Mouse (Mus musculus) mouse embryonic stem cell (cell line): ENCODE data around the gene Mnat1.
"Not testable (repeated sequence)": the region's sequence is repeated elsewhere in the genome, so short reads cannot be mapped to it uniquely, and the experiment has no call there.

Experiments
- in situ Hi-C, 2 experiments: fragments of 300-500 bp; cut with MboI; formaldehyde crosslinking; loops; 1 replicate in 1 of 2; 3 replicates in 1 of 2; pipeline ENCODE4 v1.14.3; 2019 to 2020; ENCODE audit warnings: low sequenced_read_pairs in 2 of 2, low pct_unique_long_range_greater_than_20kb in 1 of 2, mixed read lengths in 1 of 2; ENCODE audit not compliant: unreplicated experiment in 1 of 2

The Mnat1 gene

DNA sequence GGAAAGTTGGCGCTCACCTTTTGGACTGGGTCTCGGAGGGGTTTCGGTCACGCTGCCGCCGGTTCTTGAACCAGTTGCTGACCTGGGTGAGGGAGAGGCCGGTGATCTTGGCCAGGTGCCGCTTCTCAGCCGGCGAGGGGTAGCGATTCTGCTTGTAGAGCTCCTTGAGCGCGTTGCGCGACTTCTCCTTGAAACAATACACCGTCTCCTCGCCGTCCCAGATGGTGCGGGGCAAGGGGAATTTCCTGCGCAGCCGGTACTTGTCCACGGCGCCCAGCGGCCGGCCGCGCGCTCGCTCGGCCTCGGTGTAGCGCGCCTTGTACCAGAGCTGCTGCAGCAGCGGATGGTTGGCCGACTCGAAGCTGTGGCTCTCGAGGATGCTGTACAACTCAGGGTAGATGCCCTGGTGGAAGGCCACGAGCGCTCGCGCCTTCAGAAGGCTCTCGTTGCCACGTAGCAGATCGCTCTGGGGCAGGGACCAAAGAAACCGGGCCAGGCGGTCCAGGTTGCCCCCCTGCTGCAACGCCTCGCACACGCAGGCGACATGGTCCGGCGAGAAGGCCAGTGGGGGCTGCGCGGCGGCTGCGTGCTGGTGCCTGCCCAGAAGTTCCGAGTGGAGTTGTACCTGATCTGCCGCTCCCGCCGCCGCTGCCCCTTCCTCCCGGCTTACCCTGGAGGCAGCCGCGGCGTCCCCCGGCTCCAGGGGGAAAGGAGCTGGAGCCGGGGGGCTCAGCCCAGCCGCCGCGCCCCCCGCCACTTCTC lies 11.0 kb upstream of the Mnat1 start:
- in situ Hi-C loops, result loop anchor here in 1 of 2 experiments (10.0 kb wide), 1 partner anchor 48 kb away; no protein-coding TSS in a partner anchor

DNA sequence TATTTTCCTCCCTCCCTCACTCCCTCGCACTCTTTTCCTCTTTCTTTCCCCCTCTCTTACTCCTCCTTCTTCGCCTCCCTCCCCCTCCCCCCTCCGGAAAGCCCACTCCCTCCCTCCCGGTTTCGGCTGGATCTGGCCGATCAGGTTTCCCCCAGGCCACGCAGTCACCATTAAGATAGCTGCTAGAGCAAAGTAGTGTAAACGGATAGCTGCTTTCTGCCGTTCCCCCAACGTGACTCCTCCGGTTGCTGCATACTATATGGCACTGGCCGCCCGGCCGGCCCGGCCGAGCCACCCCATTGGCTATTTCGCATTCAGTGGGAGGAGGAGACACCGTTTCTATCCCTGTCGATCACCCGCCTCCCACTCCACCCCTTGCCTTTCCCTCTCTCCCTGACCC lies 10.3 kb upstream of the Mnat1 start, which contains the start of gene Six4:
TSS of gene Six4 (minus strand) at position 261 of the 400 bp plus-strand sequence.
- in situ Hi-C loops, result loop anchor here in 1 of 2 experiments (10.0 kb wide), 1 partner anchor 48 kb away; no protein-coding TSS in a partner anchor

DNA sequence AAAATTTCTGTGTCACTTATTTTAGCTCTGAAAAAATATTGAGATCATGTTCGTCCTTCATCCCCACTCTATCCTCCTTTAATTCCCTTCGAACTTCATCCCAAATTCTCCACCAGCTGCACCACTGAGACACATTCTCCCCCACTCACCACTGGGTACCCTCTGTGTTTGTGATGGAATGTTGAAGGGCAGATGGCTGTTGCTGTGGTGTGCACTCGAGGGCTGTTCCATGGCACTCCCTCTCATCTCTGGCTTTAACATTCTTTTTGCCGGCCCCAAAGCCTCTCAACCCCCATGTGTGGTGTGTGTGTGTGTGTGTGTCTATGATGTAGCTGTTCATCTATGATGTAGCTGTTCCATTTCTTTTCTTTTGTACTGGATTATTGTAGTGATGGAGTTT lies 1.7 kb downstream of the Mnat1 start:
- in situ Hi-C loops, result no loop called here

DNA sequence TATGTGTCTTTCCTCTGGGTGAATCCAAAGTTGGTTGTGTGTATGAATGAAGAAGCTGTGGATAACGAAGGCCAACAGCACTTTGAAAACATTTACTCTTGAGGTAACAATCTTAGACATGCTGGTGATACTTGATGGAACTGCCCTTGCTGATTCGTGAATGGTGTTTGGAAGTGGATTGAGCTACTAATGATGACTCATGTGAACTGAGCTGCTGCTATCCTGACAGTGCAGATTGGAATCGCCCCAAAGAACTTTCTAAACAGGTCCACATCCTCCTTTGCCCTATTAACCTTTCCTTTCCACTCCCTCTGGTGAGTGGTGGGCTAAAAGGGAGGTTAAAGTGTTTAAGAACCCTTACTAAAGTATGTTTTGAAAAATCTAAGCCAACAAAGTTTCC lies 17.2 kb downstream of the Mnat1 start:
- in situ Hi-C loops, result no loop called here

DNA sequence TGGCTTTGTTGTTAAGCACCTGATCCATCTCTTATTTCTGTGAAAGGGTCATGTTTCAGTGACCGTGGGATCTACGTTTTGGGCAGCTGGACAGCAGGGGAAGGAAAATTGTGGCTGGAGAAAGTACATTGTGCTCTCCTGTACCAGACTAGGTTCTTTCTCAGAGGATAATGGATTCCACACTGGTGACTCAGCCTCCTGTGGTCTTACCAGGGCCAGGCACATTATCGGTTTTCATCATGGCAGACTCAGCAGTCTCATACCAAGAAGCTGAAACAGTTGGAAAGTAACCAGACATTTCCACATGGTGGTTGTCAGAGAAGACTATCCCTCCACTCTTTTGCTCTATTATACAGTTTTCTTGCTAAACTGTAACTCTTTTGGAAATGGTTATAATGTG lies 23.7 kb downstream of the Mnat1 start:
- in situ Hi-C loops, result no loop called here

DNA sequence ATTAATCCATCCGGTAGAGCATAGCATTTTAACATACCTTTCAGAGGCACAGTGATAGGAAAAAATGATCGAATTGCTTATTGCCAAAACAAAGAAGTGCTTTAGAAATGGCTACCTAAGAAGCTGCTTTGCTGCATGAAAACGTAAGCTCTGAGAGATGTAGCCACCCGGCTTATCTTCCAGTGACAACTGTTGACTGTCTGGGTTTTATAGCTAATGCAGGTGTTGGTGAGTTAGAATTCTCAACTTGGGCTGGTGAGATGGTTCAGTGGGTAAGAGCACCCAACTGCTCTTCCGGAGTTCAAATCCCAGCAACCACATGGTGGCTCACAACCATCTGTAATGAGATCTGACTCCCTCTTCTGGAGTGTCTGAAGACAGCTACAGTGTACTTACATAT lies 27.5 kb downstream of the Mnat1 start:
- in situ Hi-C loops, result not testable (repeated sequence)

DNA sequence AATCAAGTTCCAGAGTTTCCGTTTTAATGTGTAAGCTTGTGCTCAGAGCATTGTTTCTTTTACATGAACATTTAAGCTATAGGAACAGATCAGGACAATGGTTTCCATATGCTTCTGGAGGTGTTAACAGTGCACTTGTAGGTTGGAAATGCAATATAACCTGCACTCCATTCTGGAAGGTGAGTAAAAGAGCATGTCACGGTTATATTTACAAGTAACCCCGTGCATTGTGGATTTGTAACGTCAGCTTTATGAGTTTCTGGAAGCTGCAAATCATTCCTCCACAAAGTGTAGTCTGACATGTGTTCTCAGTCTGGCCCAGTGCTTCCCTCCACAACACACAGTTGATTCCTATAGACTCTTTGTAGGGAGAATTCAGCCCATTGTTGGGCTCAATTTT lies 30.6 kb downstream of the Mnat1 start:
- in situ Hi-C loops, result no loop called here

DNA sequence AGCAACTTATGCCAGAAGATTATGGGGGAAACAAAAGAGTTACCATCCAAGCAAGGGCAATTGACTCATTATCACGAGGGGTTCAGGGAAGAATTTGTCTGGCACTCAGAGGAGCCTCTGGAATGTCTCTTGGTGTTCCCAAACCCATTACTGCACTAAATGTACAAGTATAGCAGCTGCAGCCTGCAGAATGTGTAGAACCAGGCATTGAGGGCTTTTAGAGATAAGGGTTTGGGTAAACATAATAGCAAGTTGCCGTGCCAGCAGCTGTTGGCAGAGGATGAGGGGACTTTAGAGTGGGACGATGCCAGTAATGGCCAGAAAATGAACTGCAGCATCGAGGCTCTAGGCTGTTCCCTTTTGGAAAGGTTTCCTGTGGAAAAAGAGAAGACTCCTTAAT lies 36.8 kb downstream of the Mnat1 start:
- in situ Hi-C loops, result no loop called here

DNA sequence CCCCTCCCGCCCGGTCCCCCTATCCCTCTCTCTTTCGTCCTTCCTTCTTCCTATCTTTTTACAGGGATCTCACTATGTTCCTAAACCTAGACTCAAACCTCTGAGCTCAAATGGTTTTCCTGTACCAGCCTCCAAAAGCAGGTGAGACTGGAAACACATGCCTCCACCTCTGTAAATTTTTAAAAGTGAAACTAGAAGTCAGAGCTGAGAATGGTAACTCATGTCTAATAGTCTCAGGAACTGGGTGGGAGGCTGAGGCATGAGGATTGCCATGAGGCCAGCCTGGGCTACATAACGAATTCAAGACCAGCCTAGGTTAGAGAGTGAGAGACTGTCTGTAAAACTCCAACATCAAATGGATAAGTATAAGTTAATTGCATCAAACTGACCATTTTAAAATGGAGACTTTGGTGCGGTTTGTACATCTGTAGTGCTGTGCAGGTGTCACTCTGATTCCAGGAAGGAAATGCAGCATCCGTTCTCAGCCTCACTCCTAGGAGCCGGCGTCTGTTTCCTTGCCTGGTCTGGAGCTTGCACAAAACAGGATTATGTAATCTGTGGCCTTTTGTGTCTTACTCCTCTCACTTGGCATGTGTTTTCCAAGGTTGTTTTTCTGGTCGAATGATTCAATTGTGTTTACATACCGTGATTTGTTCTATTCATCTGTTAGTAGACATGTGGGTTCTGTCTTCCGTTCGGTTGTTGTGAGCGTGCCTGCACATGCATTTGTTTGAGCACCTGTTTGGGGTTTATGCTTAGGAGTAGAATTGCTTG lies 39.1 kb downstream of the Mnat1 start:
- in situ Hi-C loops, result no loop called here

DNA sequence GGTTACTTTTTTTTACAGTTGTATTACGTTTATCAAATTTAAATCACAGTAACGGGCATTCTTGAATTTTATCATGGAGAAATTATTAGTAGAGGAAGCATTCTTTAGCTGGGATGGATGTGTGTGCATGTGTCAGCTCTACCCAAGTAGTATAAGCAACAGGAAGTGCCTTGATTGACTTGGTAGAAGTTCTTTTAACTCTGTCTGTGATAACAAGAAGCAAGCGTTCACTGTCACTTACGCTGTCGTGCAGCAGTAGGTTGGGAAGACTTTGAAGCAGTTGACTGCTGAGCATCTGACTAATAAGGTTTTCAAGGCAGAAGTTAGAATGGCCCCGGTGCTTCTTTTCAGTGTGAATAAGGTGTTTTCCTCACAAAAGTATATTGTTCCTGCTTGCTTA lies 47.3 kb downstream of the Mnat1 start:
- in situ Hi-C loops, result no loop called here

DNA sequence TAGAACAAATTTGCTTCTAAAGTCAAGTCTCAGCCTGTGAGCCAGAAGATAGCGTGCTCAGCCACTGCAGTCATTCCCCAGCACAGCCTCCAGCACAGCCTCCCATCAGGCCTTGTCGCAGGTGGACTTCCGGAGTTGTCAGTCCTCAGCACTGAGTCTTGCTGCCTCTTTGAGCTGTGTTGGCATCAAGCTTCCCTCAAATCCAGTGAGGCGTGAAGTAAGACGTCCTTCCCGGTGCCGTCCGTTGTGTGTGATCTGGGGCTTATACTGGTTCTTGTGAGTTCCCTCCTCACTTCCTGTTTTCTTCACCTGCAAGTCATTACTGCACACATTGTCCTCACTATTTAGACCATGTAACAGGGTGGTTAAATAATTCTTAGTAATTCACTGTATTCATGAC lies 60.4 kb downstream of the Mnat1 start:
- in situ Hi-C loops, result no loop called here

DNA sequence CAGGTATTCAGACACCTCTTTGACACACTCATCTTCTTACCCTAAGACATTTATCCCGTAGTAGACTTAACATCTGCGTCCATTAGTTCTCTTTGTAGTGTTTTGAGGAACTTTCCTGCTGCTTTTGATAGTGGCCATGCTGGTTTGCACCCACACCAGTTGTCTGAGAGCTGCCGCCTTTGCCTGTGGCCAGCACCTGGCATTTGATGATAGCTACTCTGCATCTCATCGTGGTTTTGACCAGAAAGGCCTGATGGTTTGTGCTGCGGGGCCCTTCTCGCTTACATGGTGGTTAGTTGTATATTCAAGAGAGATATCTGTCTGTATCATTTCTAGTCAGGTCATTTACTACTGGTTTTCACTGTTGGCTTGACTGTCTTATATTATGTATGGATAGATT lies 73.8 kb downstream of the Mnat1 start:
- in situ Hi-C loops, result no loop called here

DNA sequence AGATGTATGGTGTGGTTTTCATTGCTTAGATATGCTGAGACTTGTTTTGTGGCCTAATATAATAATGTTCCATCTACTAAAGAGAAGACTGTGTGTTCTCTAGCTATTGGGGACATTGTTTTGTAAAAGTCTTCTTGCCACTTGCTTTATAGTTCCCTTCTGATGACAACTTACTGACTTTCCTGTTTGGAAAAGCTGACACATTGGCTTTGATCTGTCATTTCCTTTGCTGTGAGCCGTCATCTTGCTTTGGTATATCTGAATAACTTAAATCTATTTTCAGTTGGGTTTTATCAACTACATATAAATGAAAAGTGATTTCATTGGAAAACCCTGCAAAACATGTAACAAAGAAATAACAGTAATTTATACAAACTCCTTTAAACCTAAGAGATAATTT lies 74.9 kb downstream of the Mnat1 start:
- in situ Hi-C loops, result no loop called here

DNA sequence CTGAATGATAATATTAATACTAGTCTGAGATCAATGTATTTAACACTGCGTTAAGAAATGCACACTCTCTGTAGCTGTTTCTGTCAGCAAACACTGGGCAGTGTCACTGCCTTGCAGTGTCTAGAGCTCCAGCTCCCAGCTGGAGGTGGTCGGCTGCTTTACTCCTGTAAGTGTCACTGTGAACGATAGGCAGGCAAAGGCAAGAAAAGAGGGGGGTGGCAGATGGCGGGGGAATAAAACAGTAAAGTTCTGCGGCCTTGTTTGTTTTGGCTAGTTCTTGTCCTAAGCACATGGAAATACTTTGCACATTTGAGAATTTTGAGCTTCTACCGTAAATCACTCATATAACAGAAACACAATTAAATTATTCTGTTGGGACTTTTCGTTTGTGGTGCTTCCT lies 75.9 kb downstream of the Mnat1 start:
- in situ Hi-C loops, result no loop called here

DNA sequence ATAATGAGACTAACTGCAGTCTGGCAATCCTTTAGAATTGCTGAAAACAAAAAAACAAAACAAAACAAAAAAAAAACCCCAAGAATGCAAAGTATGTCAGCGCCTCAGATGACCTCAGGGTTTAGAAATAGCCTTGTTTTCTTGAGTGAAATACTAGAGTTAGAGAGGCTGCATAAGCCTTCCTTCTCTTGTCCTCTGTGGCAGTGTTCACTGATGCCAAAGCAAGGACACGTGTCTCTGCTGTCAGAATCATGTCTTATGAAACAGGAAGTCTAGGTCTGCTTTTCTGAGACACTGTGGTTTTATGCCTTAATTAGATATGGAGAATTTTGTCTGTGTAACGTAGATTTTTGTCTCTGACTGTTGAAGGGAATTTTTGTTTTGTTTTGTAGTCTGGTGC lies 78.1 kb downstream of the Mnat1 start:
- in situ Hi-C loops, result no loop called here

DNA sequence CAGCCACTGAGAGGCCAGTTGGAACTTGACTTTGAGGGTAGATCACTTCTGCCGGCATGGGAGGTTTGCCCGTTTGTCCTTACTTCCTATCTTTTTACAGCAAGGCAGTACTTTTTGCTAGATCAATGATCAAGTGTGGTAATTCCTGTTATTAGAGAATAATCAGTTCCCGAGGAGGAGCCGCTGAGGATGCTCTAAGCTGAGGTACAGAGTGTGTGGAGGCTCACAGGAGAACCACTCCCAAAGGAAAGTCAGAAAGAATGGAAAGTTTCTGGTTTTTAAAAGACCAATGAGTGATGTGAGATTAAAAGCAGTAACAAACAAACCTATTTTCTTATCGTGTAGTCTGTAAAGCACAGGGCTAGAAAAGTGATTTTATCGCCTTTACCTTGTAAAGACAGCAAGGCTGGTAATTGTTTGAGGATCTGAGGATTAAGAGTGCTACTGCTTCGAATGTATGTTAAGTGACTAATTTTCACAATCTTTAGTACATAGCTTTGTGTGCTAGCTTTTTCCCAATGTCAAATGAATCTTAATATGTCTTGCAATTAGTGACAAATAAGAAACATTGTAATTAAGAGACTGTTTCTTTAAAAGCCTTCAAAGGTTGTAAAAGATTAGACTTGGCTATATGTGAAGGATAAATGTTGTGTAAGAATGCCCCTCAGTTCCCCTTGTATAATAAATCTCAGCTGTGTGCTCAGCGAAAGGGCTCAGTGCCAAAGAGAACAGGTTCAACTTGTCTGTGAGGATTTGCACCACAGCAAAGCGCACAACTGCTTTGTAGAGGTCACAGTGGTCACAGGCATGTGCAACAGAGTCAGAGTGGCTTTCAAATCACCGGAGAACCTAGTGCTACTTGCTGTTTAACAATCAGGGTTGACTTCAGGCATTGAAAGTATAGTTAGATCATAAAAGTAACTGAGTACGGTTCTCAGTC lies 82.5 kb downstream of the Mnat1 start:
- in situ Hi-C loops, result no loop called here

DNA sequence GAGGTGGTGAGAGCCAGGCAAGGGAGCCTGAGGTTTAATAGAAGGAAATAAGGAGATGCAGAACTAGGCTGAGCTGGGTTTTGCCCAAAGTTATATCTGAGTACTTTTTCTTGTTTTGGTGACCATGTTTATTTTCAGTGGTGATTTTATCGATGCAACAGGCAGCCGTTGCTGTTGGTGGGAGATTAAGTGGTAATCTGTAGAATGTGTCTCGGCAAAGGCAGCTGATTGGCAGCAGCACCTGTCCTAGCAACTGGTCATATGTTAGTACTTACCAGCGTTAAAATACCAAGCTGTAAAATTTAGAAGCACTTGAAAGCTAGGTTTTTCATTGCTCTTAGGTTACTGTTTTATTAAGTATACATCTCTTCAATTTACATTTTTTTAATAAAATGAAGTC lies 83.5 kb downstream of the Mnat1 start:
- in situ Hi-C loops, result no loop called here

DNA sequence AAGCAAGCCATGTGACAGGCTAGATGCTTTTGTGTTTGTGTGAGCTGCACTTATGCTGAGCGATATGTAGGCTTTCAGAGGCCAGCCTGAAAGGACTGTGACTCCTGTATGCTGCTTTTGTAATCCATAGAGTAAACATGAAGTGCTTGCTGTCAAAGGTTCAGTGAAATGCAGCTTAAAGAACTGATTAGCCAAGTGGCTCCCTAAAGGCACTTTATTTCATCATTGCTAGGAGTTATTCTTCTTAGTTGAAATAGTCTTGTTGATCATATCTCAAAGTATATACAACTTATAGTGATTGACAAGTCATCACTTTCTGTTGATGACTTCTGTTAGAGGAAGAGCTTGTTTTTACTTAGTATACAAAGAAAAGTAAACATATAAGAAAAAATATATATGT lies 83.9 kb downstream of the Mnat1 start:
- in situ Hi-C loops, result no loop called here

DNA sequence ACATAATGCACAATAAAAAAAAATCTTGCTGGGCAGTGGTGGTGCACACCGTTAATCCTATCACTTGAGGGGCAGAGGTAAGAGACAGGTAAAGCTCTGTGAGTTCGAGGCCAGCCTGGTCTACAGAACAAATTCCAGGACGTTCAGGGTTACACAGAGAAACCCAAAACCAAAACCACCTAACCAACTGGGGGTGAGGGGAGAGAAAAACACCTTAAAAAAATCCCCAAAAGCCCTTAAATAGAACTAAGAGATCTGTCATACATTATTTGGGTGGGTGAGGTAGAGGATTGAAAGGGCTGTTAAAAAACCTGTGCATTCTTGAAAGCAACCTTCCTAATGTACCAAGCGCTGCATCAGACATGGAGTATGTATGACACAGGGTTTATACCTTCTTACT lies 85.0 kb downstream of the Mnat1 start:
- in situ Hi-C loops, result no loop called here
